ENCODE assay signal across 28 mouse cellular contexts in the genomic region with DNA sequence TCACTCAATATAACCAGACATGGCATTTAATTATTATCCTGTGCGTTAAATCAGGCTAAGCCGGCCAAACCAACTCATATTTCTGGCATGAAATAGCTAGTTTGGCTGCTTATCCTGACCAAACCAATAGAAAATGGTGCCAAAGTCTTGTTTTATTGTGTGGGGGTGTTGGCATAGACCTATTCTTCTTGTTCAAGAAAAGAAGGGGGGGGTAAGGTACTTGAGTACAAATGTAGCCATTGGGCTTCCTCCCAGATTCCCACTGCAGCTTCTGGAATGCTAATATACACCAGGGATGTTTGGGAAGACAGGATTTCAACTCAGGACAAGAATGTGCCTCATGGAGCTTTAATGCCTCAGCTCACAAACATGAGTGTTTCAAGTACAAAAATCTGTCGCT. TPM values are rescaled to one million over a fixed set of nuclear protein-coding genes. Genes with fewer than 3 reads are reported as not detected.
DNase-seq lines count a peak whose midpoint lies in the region; ATAC-seq and TF ChIP-seq lines count a peak whose summit lies in the region.
"Had no signal": no experiment of that assay in that cellular context is flagged by ENCODE, and none has a peak within 500 bp of the region (broad histone marks: within the 10 kb centered on the region; RNA-seq: fewer than 3 reads in every experiment).

No protein-coding gene starts in this region.

- ATAC-seq in forebrain, embryonic 14.5 days, result peak; percentile 48; the same call in 1 of the 2 replicates
- ATAC-seq in forebrain, embryonic 12.5 days (ENCODE audit: low FRiP score), result no peak
- ATAC-seq in Patski, result no peak
- ATAC-seq: intestine, embryonic 16.5 days had no signal

- peaks cover 6% of the 10 kb centered on the region; the same call in 1 of the 2 replicates for H3K36me3 ChIP-seq in forebrain, embryonic 14.5 days (ENCODE audit: control insufficient read depth, insufficient read depth, low read length)
- H3K36me3 ChIP-seq in forebrain, embryonic 12.5 days (replicated peaks), result no peaks in the 10 kb centered on the region
- H3K36me3 ChIP-seq: G1E; heart, embryonic 15.5 days; hindbrain, embryonic 15.5 days; liver, embryonic 15.5 days had no signal

- in situ Hi-C loops in Patski (cut with MboI; ENCODE audit: low pct_unique_long_range_greater_than_20kb), result no loop called here

- no peak overlapping the region for H3K4me2 ChIP-seq in forebrain, embryonic 14.5 days (ENCODE audit: low read length)
- no peak overlapping the region for H3K4me2 ChIP-seq in forebrain, embryonic 12.5 days
- H3K4me2 ChIP-seq: embryonic facial prominence, embryonic 13.5 days; heart, embryonic 15.5 days; hindbrain, embryonic 15.5 days; liver, embryonic 15.5 days; midbrain, embryonic 11.5 days had no signal

- no peak for TF ChIP-seq CTCF in layer of hippocampus, adult 2 months (conservative IDR thresholded peaks at IDR 0.05)
- no peak for TF ChIP-seq CTCF in Patski (IDR thresholded peaks at IDR 0.05)

- DNase-seq in forebrain, embryonic 14.5 days (ENCODE audit: low spot score), result peak; percentile 63
- DNase-seq in layer of hippocampus, adult 2 months (ENCODE audit: low spot score in 2 of 2), result no peak
- no peak for DNase-seq in layer of hippocampus, postnatal 10 days (ENCODE audit: low spot score in 2 of 2)
- peak; percentile 51 for DNase-seq in Patski (ENCODE audit: low read depth, low spot score)
- DNase-seq in fibroblast of lung, adult 2 months (ENCODE audit: low read depth), result peak; percentile 90
- no peak for DNase-seq in adrenal gland, postnatal 14 days
- no peak for DNase-seq in gastrocnemius, postnatal 10 days
- DNase-seq: adrenal gland, postnatal 25 days; B cell, adult 2 months; cerebellum, adult 18-20 months; gastrocnemius, postnatal 36 days; heart, postnatal 36 days; kidney, postnatal 25 days; liver; right cerebral cortex, postnatal 14 days; thymus, adult 2 months; thymus, postnatal 4 days had no signal

- H3K9me3 ChIP-seq in forebrain, embryonic 14.5 days (replicated peaks; ENCODE audit: control insufficient read depth, low read length), result no peaks in the 10 kb centered on the region
- H3K9me3 ChIP-seq in forebrain, embryonic 12.5 days, result no peaks in the 10 kb centered on the region
- H3K9me3 ChIP-seq: embryonic facial prominence, embryonic 13.5 days; G1E; heart, embryonic 15.5 days; hindbrain, embryonic 15.5 days; liver, embryonic 15.5 days had no signal

- H3K27me3 ChIP-seq in forebrain, embryonic 14.5 days (replicated peaks; ENCODE audit: control insufficient read depth, insufficient read depth, low read length), result no peaks in the 10 kb centered on the region
- H3K27me3 ChIP-seq in forebrain, embryonic 12.5 days, result no peaks in the 10 kb centered on the region
- no peaks in the 10 kb centered on the region for H3K27me3 ChIP-seq in Patski
- H3K27me3 ChIP-seq: CH12.LX; embryonic facial prominence, embryonic 13.5 days; heart, embryonic 15.5 days; hindbrain, embryonic 15.5 days; liver, embryonic 15.5 days had no signal

- CTCF ChIA-PET in Patski (lab: Charles Lee), result interaction anchor here (1.0 to 1.3 kb wide), 2 partner anchors 16 to 99 kb away, joined by 3 to 4 read pairs; no protein-coding TSS in a partner anchor

- no peak overlapping the region for H3K27ac ChIP-seq in forebrain, embryonic 14.5 days (ENCODE audit: low read depth, low read length)
- H3K27ac ChIP-seq in forebrain, embryonic 12.5 days, result no peak overlapping the region
- H3K27ac ChIP-seq in layer of hippocampus, adult 2 months, result 0 out of 2 replicates have a peak overlapping the region, but pooled peaks have one; percentile 18
- H3K27ac ChIP-seq: embryonic facial prominence, embryonic 13.5 days; heart, embryonic 15.5 days; hindbrain, embryonic 15.5 days; liver, embryonic 15.5 days; macrophage; stomach, postnatal 0 days had no signal

- WGBS in forebrain, embryonic 14.5 days, result 75% methylated on average over 3 of the region's 3 CpGs
- WGBS in forebrain, embryonic 12.5 days, result 91% methylated on average over 3 of the region's 3 CpGs

- no peak overlapping the region for H3K9ac ChIP-seq in forebrain, embryonic 14.5 days (ENCODE audit: low read length)
- no peak overlapping the region for H3K9ac ChIP-seq in forebrain, embryonic 12.5 days
- H3K9ac ChIP-seq: embryonic facial prominence, embryonic 13.5 days; heart, embryonic 15.5 days; hindbrain, embryonic 15.5 days; liver, embryonic 15.5 days had no signal

- POLR2A ChIA-PET in Patski (lab: Charles Lee), result interaction anchor here (1.0 kb wide), 1 partner anchor 11 kb away, joined by 4 read pairs; no protein-coding TSS in a partner anchor

- no peak overlapping the region for H3K4me3 ChIP-seq in forebrain, embryonic 14.5 days (ENCODE audit: low read depth, low read length)
- no peak overlapping the region for H3K4me3 ChIP-seq in forebrain, embryonic 12.5 days (replicated peaks)
- H3K4me3 ChIP-seq in layer of hippocampus, adult 2 months, result no peak overlapping the region
- H3K4me3 ChIP-seq: embryonic facial prominence, embryonic 13.5 days; heart, embryonic 15.5 days; hindbrain, embryonic 15.5 days; liver, embryonic 15.5 days had no signal

- no peaks in the 10 kb centered on the region for H3K4me1 ChIP-seq in forebrain, embryonic 14.5 days (ENCODE audit: control insufficient read depth, insufficient read depth, low read length)
- no peaks in the 10 kb centered on the region for H3K4me1 ChIP-seq in forebrain, embryonic 12.5 days
- H3K4me1 ChIP-seq: heart, embryonic 15.5 days; hindbrain, embryonic 15.5 days; liver, embryonic 15.5 days had no signal

RNA-seq across cellular contexts. Expression of a gene that starts 26.3 kb away (rescaled TPM):
- polyA plus RNA-seq in forebrain, embryonic 14.5 days (2014; fragmentation: Nextera tagmentation; extraction: Ambion mirVana), result 102 and 128 TPM in 2 replicates
- 63.9 and 75.1 TPM in 2 replicates for polyA plus RNA-seq in forebrain, embryonic 12.5 days (2016; fragmentation: Nextera tagmentation; extraction: Ambion mirVana)
- total RNA-seq in layer of hippocampus, adult 2 months (2021), result 100 to 1,000 TPM; 388 to 405 TPM
- total RNA-seq in layer of hippocampus, postnatal 10 days (2021), result 100 to 1,000 TPM; 439 to 459 TPM
- 8.8 TPM for polyA plus RNA-seq in Patski (2021)
- 12.3 and 16.9 TPM in 2 replicates for total RNA-seq in adrenal gland, postnatal 14 days (2021)
- 1 to 10 TPM; 3.7 to 4.3 TPM for total RNA-seq in gastrocnemius, postnatal 10 days (2021)
- polyA plus RNA-seq: G1E had no signal

Comparison
In these comparisons a context has a peak if more than half of its experiments do, and no peak if none do; other contexts are left out.
1. DNase-seq: peak in forebrain, embryonic 14.5 days (single experiment), Patski (single experiment) and fibroblast of lung, adult 2 months (single experiment); none in layer of hippocampus, adult 2 months (0 of 2), layer of hippocampus, postnatal 10 days (0 of 2), adrenal gland, postnatal 14 days (single experiment) and gastrocnemius, postnatal 10 days (single experiment).
2. RNA of a gene that starts 26.3 kb away (total RNA-seq): 439 to 459 TPM in layer of hippocampus, postnatal 10 days and 388 to 405 TPM in layer of hippocampus, adult 2 months; 12.3 to 16.9 TPM in adrenal gland, postnatal 14 days and 3.7 to 4.3 TPM in gastrocnemius, postnatal 10 days; every median in the first group is over 10 times any median in the second.